Mouse (Mus musculus) T-helper 2 cell (primary cell): Measurements from ENCODE around the gene Gbx2.

ENCODE experiments used
- in situ Hi-C: fragments of 300-600 bp; cut with MboI, MseI; formaldehyde crosslinking; loops from one replicate; pipeline ENCODE4 v1.15.1; 2025; ENCODE audit warnings: high pct_unique_total_duplicates

The Gbx2 gene

DNA sequence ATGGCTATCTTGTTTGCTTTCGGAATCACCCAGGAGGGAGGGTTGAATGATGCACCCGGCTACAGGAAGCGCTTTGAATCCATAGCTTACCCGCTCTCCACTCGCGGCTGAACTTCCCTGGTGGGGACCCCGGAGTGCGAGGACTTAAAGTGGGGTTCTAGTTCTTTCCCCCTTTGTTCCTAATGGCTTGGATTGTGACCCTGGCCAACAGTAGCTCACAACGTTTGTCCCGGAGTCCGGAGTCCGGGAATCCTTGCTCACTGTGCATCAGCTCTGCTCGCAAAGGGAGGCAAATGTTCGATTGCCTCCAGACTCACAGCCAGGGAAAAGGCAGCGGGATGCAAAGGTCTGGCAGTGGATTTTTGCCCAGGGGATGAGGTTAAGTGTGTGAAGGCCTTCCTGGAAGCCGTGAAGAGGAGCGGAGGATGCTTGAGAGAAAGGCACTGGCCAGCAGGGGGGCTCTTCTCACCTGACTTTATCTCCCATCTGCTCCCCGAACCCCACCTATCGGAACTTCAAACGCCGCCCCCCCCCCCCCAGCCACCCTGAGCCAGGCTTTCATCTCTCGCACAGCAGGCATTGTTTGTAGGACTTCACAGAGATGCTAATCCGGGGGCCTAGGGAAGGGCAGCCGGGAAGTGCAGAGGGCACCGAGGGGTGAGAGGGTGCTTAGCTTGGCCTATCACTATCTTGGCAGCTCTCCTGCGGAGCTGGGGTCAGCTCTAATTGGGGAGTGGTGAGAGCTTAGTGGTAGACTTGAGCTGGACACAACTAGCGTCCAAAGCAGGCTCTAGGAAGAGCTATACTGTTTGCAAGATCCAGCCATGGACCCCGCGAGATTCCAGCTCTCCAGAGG is 4.7 kb upstream of the Gbx2 start:
- in situ Hi-C loops: no loop called here

DNA sequence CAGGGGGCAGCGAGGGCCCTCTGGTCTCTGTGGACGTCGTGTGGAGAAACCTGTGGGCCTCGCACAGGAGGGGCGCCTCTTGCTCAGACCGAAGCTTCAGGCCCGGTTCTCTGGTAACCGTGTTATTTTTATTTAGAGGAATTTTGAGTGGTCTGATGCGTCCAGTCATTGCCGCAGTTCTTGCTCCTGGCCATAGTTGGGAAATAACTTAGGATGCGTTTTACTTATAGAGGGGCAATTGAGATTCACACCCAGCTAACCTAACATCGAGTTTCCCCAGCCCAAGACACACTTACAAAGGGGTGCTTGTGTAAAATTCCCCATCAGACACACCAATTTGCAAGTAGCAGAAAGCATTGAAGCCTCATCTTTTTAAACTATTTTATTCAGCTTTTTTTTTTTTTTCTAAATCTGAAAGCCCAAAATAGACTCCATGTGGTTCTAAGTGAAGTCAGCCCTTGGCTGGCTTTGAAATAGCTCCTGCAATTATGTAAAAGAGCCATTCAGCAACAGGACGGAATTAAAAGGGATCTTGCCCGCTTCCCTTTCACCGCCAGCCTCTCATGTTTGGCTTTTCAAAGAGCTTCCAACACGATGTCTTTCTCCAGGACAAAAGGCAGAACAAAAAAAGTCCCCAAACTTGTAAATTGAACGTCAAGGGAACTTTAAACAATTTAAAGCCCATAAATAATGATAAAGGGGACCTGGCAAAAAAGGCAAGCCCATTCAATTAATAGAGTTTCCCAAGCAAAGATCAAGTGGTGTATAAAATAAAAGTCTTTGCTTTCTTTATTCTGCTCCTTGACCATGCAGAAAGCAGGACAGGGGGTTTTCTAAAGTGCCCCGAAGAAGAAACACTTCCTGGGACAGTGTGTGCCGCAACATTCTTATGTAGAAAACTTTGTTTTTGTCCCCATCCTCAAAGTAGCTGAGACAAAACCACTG is 3.6 kb upstream of the Gbx2 start:
- in situ Hi-C loops: no loop called here

DNA sequence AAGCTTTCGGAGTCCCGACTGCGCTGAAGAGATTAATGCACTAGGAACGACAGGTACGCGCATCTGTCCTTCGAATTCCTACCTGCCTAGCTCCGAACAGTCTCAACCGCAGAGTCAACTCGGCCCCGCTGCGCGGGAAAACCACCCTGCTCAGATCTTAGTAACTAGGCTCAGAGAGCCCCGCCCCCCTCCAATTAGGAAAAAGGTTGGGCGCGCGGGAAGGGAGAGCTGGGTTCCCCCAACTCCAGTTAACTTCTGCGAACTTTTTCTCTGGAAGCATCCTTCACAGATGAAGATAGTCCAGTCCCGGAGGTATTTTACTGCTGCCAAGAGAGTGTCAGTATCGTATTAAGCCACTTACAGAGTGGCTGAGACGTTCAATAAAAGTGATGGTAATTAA is 2.8 kb upstream of the Gbx2 start:
- in situ Hi-C loops: no loop called here

DNA sequence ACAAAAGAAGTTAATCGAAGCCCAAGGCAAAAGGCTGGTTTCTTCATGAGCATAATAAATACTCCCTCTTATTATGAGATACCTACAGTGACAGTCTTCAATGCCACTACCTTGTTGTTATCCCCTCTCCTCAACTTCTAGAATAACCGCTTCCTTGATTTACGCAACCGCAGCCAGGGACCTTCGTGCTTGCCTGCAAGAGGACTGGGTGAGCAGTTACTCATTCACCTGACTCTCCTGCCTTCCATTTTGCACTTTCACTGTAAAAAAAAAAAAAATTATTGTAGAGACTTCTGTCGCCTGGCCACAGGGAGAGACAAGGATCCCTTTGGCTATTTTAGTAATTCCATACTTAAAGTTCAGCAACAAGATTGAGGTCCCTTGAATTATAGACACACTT is 2.0 kb upstream of the Gbx2 start:
- in situ Hi-C loops: no loop called here

DNA sequence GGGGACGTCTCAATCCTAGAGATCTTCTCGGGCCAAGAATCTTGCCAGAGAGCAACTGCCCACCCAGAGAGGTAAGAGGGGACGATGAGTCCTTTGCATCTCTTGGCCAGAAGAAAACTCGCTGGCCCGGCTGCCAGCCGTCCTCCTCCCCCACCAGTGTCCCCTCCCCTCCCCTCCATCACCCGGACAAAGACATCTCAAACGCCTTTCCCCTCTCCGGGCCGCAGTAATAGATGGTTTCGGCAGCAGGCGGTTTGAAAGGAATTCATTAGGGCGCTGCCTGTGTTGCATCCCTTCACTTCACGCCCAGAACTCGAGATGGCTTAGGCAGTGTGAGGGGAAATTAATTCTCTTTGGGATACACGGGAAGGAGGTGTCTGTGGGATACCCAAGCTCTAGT is 1.6 kb upstream of the Gbx2 start:
- in situ Hi-C loops: no loop called here

DNA sequence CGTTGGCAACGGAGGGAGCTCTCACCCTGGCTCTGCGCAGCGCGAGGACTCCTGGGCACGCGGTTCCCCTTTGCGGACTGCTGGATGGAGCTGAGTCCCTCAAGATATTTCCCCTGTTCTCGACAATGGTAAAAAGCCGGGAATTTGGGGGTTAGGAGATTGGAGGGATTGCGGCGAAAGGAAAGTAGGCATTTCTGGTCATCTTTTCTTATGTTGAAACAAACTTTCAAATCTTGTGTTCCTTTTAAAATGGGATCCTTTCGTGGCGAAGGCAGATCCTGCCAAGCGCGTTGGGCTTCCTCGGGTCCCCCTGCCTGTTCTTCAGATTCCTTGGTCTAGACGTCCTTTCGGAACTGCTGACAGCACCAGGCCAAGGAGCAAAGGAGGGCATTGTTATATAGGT is 1.0 kb upstream of the Gbx2 start:
- in situ Hi-C loops: no loop called here

DNA sequence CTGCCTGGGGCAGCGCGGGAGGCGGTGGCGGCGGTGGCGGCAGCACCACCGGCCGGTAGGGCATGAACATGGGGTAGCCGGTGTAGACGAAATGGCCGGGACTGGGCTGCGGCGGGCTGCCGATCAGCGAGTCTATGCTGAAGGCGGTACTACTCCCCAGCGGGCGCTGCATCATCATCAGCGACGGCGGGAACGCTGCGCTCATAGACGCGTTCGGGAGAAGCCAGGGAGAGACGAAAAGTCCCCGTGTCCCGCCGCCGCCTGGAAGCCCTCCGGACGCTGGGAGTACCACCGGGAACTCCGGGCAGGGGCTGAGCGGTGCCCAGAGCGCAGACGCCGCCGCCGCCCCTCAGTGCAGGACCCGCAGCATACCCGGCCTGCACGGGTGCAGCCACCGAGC is 428 bp downstream of the Gbx2 start:
- in situ Hi-C loops: no loop called here

DNA sequence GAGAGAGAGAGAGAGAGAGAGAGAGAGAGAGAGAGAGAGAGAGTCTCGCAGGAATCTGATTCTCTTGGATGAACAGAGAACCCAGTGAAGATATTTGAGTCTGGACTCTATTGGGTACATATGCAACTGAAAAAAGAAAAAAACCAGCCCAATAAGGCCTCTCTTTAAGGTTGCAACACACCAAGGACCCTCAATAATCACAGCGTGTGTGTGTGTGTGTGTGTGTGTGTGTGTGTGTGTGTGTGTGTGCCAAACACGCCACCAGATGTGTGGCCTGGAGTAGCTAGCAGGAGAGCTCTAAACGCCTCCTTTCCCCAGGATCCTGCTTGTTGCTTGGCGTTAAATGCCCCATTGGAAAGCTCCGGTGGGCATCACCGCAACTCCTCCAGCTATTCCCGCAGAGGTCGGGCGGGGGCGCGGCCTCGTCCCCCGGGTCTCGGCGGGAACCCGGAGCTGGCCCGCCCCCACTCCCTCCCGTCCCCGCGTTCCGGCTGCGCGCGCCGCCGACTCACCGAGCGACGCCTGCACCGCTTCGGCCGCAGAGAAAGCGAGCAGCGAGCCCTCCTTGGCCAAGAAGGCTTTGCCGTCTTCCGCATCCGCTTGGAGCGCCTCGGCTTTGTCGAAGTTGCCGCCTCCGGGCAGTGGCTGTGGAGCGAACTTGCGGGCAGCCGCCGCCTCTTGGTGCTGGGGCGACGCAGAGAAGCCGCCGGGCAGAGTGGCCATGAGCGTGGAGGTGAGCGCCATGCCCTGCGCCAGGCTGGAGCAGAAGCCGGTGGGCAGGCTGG is 1.1 kb downstream of the Gbx2 start:
- in situ Hi-C loops: no loop called here

DNA sequence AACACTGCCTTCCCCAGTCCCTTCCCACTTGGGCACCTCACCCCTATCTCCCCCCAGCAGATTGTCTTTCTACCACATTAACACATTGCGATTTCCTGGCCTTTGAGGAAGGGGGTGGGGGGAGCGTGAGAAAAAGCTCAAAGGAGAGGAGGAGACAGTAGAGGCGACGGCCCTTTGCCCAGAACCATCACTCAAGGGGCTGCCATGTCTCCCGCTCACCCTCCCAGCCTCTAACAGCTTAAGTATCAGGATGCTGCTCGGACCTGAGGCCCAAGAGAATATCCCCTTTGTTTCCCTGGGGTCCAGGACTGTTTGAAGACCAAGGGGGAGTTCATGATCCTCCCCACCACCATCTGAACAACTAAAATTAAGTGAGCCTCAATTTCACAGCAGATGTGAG is 1.8 kb downstream of the Gbx2 start:
- in situ Hi-C loops: no loop called here

DNA sequence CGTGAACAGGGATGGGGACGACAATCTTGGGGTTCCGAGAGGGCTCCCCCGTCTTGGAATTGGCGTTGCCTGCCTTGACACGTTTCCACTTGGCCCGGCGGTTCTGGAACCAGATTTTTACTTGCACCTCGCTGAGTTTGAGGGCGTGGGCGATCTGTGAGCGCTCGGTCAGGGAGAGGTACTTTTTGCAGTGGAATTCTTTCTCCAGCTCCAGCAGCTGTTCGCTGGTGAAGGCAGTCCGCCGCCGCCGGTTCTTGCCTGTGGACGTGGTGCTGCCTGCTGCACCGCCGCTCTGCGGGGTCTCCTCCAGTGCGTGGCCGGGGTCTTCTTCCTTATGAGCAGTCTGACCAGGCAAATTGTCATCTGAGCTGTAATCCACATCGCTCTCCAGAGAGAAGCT is 2.3 kb downstream of the Gbx2 start:
- in situ Hi-C loops: no loop called here

DNA sequence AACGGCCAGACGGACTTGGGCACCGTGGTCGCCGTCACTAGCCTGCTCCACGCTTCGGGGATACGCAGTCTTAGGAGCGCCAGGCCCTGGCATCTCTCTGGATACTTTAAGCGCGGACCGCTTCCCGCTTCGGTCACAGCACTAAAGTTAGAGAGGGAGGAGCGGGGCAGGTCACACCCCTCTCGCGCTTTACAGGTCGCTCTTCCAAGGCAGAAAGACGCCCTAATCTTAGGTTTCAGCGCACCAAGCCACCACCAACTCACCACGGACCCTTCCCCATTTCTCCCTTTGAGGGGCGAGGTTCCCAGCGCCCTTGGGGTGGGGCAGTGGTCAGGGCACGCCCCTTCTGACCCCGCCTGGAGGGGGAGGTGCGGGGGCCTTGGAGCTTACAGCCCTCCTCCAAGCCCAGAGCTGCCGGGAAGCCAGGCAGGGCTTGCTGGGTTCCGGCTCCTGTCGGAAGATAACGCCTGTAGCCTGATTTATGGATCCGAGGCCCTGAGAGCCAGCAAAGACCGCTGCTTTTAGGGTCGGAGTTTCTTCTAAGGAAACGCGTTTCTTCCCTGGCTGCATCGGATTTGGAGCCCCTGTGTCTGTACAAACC is 3.8 kb downstream of the Gbx2 start:
- in situ Hi-C loops: no loop called here

DNA sequence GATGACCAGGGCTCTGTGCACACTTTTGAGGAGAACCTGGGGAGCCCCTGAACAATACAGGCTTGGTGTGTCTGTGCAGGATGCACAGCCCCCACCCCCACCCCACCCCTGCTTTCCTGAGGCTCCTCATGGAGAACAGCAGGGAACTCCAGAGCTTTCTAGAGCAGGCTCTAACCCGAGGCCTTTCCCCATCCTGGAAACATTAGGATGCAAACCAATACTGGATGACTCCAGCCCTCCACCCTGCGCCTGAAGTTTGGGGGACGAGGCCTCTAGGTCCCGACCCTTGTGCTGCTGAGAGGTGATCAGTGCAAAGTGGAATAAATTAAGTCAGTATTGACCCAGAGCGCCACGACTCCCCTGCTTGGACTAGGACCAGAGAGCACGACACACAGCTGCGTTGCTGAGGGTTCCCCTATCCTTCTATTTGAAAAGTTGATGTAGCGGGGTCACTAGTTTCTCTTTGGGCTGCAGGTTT is 4.4 kb downstream of the Gbx2 start:
- in situ Hi-C loops: no loop called here

DNA sequence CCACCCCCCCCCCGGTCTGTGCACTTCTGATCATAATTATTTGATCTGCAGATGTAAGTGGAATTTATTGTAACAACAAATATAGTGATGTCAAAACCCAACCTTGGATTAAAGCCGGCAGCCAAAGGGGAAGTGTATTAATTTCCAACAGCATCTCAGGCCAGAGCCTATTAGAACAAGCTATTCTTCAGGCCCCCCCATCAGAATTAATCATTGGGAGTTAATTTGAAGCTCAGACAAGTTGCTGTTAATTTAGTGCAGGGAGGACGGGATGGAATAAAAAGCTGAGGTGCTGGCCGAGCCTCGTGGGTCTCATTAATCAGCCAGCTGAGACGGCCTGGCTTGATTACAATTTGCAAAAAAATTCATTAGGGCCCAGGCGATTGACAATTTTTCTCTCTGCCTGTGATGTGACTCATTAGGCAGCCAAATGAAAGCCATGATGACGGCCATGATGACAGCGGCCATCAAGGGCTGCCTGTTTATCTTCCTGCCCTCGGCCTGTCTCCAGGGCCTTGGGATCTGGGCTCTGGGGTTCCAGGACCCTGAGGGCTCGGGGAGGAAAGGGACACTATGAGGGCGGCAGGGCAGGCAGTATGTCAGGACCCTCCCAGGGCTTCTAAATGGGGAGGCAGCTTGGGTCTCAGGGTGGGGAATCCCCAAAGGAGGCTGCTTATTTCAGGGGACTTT is 5.3 kb downstream of the Gbx2 start:
- in situ Hi-C loops: no loop called here

DNA sequence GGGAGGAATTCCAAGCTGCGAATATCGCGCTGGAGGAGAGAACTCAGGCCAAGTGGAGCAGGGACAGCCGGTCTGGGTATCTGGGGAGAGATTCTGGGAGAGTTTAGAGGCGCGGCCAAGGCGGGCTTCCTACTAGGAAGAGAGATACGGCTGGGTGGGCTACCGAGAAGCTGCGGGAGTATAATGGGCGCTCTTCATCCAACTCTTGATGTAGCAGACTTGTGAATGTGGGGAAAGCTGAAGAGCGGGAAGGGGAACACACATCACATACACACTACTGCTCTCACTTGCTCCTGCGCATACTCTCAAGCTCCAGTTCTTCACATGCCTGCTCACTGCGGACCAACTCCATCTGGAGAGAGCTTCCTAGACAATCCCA is 7.3 kb downstream of the Gbx2 start:
- in situ Hi-C loops: no loop called here

DNA sequence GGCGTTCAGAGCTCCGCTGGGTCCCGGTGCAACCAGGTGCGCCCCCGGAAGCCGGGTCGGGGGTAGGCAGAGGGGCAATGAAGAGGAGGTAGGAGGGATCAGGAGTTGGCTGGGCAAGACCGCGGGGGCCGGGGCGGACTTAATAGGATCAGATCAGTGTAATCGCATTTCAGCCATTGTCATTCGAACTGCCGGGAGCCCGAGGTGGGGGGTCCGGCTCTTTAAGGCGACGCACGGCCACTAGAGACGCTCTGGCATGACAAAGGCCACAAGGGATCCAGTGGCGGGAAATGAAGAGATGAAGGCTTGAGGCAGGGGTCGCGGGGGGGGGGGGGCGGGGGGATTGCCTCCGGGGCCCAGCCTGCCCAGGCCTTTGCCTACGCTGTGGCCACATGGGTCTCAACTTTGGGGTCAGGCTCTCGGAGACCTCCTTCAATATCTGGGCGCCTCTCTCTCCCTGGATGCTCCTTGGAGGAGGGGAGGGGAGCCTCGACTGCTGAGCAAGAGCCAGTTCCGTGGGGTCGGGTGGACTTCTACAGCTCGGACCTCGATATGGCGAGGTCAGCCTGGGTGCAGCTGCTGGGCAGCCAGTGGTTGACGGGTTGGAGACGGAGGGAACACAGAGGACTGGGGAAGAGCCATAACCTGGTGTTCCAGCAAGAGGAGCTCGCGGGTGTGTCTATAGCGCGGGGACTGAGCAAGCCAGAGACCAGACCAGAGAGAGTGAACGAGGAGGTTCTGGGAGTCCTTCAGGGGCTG is 7.9 kb downstream of the Gbx2 start:
- in situ Hi-C loops: no loop called here

DNA sequence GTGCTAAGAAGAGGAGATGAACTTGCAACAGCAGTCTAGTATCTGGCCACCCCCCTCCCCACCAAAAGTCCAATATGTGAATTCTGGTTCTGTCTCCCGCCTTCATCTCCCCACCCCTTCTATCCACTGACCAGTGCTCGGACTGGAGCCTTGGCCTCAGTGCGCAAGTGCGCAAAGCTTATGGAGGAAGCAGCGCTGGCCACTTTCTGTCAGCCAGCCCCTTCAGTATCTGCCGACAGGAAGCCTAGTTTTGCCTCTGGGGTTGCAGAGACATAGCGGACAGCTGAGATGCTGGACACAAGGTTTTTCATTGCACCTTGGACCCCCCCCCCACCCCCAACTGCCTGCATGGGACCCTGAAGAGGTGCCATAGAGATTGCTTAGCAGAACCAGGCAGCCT is 8.7 kb downstream of the Gbx2 start:
- in situ Hi-C loops: no loop called here

DNA sequence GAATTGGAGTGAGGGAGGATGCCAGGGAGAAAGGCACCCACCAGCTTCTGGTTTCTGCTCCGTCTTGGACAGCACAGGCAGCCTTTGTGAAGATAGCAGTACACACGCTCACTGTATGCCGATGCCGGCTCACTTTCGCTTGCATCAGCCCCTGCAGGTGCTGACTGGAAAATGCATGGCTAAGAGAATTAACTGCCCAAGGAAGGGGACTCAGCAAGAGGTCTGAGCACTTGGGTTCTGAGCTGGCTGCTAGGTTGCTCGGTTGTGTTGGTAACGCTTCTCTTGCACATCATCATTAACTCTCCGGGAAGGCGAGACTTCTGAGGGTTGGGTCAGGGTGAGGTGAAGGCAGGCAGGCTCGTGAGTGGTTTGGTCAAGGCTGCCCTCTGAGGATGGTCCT is 9.2 kb downstream of the Gbx2 start:
- in situ Hi-C loops: no loop called here

DNA sequence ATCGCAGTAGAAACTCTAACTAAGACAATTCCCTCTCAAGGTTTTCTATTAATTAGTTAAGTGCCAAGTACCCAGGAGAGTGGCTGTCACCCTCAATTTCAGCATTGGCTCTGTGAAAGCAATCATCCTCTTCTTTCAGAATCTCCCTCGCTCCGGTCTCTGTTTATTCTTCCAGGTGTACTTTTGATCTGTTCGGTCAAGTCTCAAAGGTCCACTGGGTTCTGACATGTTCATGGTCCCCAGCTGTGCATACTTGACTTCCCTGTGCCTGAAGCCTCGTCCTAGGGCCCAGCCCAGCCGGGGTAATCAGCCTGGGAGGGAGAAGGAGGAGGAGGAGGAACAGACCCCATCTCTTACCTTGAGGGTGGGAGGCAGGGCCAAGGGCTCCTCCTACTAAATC is 11.8 kb downstream of the Gbx2 start:
- in situ Hi-C loops: no loop called here

DNA sequence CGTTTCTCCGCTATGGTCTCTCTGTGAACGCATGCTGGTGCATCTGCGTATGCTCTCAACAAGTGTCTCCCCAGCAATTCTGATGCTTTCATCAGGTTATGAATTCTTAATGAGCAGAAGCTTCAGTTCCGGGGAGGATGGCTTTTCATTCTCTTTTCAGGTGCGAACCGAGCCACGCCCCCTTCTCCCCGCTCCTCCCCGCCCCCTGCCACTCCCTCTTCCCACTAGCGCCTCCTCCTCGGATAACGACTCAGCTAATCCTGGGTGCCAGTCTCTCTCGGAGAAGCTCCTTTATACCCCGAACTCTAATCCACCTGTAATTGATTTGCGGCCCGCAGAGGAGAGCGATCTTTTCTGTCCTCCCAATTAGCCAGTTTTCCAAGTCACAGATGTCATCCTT is 12.9 kb downstream of the Gbx2 start:
- in situ Hi-C loops: no loop called here

DNA sequence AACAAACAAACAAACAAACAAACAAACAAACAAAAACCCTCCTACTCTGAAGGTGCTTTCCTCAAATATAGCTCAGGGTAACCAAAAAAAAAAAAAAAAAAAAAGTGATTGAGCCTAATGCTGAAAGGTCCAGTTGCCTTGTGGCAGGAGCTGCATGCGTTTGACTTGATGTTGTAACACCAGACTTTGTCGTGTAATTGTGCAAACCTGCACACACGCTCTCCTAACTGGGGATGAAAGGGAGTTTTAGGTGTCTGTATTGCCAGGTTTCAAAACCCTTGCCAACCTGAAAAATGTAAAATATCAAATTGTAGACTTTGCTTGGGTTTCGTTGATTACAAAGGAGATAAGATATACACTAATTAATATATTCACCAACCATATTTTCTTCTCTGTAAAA is 17.4 kb downstream of the Gbx2 start:
- in situ Hi-C loops: no loop called here
